Mouse (Mus musculus) small intestine, adult 2 months (tissue): Measurements from ENCODE around the gene Paxbp1.

Experiments
- CTCF ChIP-seq: fragments of 200-500 bp; IDR thresholded peaks from 2 replicates; pipeline ENCODE4 v1.5.1; 2012; ENCODE audit warnings: low read depth, mild to moderate bottlenecking, control low read depth, inconsistent platforms, low read length, moderate library complexity, mixed read lengths; ENCODE audit not compliant: insufficient replicate concordance, insufficient read length; ENCODE audit errors: extremely low read depth
- POLR2A ChIP-seq: fragments of 200-500 bp; IDR thresholded peaks from 2 replicates; pipeline ENCODE4 v1.6.1; 2012; ENCODE audit warnings: low read depth, mild to moderate bottlenecking, control low read depth, inconsistent platforms, low read length, moderate library complexity

- TF ChIP-seq CTCF: no peak
- TF ChIP-seq POLR2A: no peak
Observed at GRCm38 (mm10) chr16:90964302-90964701, 80.0 kb downstream of the Paxbp1 start.
